Mouse (Mus musculus) left cerebral cortex, adult 18-20 months (tissue): ENCODE results near the gene Olfr807. TPM values are rescaled to one million over a fixed set of nuclear protein-coding genes. Genes with fewer than 3 reads are reported as not detected.

Source experiments
- DNase-seq, 2 experiments: peaks; one replicate each; pipeline ENCODE4 v3.0.0; 2021 to 2022; ENCODE audit warnings: low spot score in 2 of 2, mixed read lengths in 1 of 2
- long read RNA-seq, 2 experiments: library from polyadenylated mRNA; stranded (forward); transcript quantifications; one replicate each; pipeline ENCODE4 v2.0.0; 2021
- microRNA-seq, 2 experiments: library from miRNA; unstranded; fragments of <30 nt; microRNA quantifications; one replicate each; pipeline ENCODE4 v1.2.0; 2021
- total RNA-seq, 2 experiments: library from RNA; stranded (reverse); gene quantifications; 2 replicates each; pipeline ENCODE4 v1.2.3; 2021

The Olfr807 gene
- not detected for total RNA-seq
- long read RNA-seq, experiment 1, result 0 reads
- long read RNA-seq, experiment 2, result 0 reads

GRCm38 (mm10) chr10:129757693-129758092 is at the start of gene Olfr807:
Olfr807 (minus strand) TSS chr10:129757793.
- DNase-seq, result no peak

GRCm38 (mm10) chr10:129804296-129804695 is 46.7 kb upstream of the Olfr807 start, which contains the start of gene Olfr811:
Olfr811 (minus strand) TSS chr10:129804396.
- no peak for DNase-seq

GRCm38 (mm10) chr10:129794817-129795216 is 37.2 kb upstream of the Olfr807 start, which contains the start of gene Olfr810:
Olfr810 (minus strand) TSS chr10:129794917.
- no peak for DNase-seq

GRCm38 (mm10) chr10:129778123-129778522 is 20.5 kb upstream of the Olfr807 start:
- DNase-seq, result no peak

GRCm38 (mm10) chr10:129774338-129774737 is 16.7 kb upstream of the Olfr807 start, which contains the start of gene Olfr809:
Olfr809 (plus strand) TSS chr10:129774638.
- DNase-seq, result no peak

- no peak for DNase-seq
Measured at GRCm38 (mm10) chr10:129765182-129765581, 7.6 kb upstream of the Olfr807 start, which contains the start of gene Olfr808. Olfr808 (plus strand) TSS chr10:129765482.

- no peak for DNase-seq
Measured at GRCm38 (mm10) chr10:129741821-129742220, 15.8 kb downstream of the Olfr807 start, which contains the start of gene Olfr806. Olfr806 (minus strand) TSS chr10:129741921.

- no peak for DNase-seq
Measured at GRCm38 (mm10) chr10:129729275-129729674, 28.3 kb downstream of the Olfr807 start, which contains the start of gene Olfr805. Olfr805 (minus strand) TSS chr10:129729375.

Small RNA genes within 50 kb of the gene (microRNA-seq; reads per million reads assigned to microRNA genes)
- gene Gm24485, result 0 reads per million in 2 experiments

Other genes starting within 250 kb of the Olfr807 start
- gene Olfr791, start 236.0 kb downstream of the Olfr807 start, total RNA-seq, result not detected
- gene Olfr792, start 218.6 kb downstream of the Olfr807 start, total RNA-seq, result not detected
- not detected for gene Olfr794, start 190.1 kb downstream of the Olfr807 start, total RNA-seq
- gene Olfr796, start 145.2 kb downstream of the Olfr807 start, total RNA-seq, result not detected
- not detected for gene Olfr798, start 129.9 kb downstream of the Olfr807 start, total RNA-seq
- not detected for gene Olfr799, start 120.3 kb downstream of the Olfr807 start, total RNA-seq
- gene Olfr800, start 100.1 kb downstream of the Olfr807 start, total RNA-seq, result not detected
- not detected for gene Olfr801, start 83.9 kb downstream of the Olfr807 start, total RNA-seq
- gene Olfr802, start 69.6 kb downstream of the Olfr807 start, total RNA-seq, result not detected
- not detected for gene Olfr803, start 63.5 kb downstream of the Olfr807 start, total RNA-seq
- not detected for gene Olfr804, start 54.6 kb downstream of the Olfr807 start, total RNA-seq
- gene Olfr805, start 28.4 kb downstream of the Olfr807 start, total RNA-seq, result not detected
- not detected for gene Olfr806, start 15.9 kb downstream of the Olfr807 start, total RNA-seq
- gene Olfr808, start 7.7 kb upstream of the Olfr807 start, total RNA-seq, result not detected
- gene Olfr809, start 16.8 kb upstream of the Olfr807 start, total RNA-seq, result not detected
- not detected for gene Olfr810, start 37.1 kb upstream of the Olfr807 start, total RNA-seq
- gene Olfr811, start 46.6 kb upstream of the Olfr807 start, total RNA-seq, result not detected
- gene Olfr812, start 88.3 kb upstream of the Olfr807 start, total RNA-seq, result not detected
- not detected for gene Olfr813, start 97.6 kb upstream of the Olfr807 start, total RNA-seq
- gene Olfr814, start 122.1 kb upstream of the Olfr807 start, total RNA-seq, result not detected
- not detected for gene Olfr815, start 148.1 kb upstream of the Olfr807 start, total RNA-seq
- not detected for gene Olfr816, start 157.8 kb upstream of the Olfr807 start, total RNA-seq
- not detected for gene Olfr818, start 191.3 kb upstream of the Olfr807 start, total RNA-seq
- not detected for gene Olfr819, start 209.5 kb upstream of the Olfr807 start, total RNA-seq
- not detected for gene Olfr247, start 218.3 kb upstream of the Olfr807 start, total RNA-seq
- not detected for gene Gm10310, start 227.3 kb upstream of the Olfr807 start, total RNA-seq